Mouse (Mus musculus): ENCODE measurements around the gene Asb10.

DNA sequence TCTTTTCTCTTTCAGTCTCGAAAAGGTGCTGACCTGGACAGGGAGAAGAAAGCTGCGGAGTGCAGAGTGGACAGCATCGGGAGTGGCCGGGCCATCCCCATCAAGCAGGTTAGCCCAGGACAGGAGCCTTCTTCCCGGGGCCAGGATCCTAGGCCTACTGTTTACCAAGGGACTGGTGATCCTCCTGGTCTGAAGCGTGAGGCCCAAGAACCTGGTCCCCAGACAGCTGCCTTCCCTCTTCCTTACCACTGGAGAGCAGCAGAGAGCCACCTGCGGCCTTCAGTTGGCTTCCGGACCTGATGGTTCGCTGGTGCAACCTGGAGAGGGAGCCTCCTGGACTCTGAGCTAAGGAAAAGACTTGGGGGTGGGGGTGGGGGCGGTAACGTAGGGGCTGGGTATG lies 57.5 kb downstream of the Asb10 start:
- TF ChIP-seq CTCF (IDR thresholded peaks at IDR 0.05; ENCODE audit: low read depth, low read length) (peak; percentile 59), TAL1 (conservative IDR thresholded peaks at IDR 0.05; ENCODE audit: low read depth, low read length) (no peak), POLR2AphosphoS5 (IDR thresholded peaks at IDR 0.05; ENCODE audit: insufficient replicate concordance, low read depth, low read length) (no peak), GATA1 (IDR thresholded peaks at IDR 0.05; ENCODE audit: borderline replicate concordance, low read length) (no peak)
